Comparison of ENCODE assay signal across 8 mouse cellular contexts in the genomic region with DNA sequence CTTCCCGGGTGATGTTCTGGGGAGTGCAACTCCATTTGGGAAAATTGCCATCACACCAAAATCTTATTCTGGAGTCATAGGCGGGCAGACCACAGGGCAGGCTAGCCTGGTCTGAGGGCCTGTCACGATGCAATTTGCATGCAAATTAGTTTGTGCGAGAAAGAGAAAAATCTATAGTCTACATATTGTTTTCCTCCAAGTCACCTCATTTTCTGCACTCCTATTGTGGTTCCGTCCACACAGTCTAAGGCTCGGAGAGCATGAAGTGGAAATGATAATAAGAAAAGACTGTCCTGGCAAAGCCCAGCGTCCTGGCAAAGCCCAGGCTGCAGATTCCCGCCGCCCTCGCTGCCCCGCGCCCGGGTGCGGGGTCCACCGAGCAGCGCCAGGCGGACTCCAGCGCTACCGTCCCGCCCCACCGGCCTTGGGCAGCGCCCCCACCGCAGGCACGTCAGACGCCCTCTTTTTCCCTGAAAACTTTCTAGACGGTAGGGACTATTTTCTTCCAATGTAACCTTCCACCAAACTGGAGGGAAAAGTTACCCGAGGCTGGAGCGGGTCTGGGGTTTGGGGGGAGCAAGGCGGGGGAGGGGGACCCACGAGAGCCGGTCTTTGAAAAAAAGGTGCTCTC. TPM values are rescaled to one million over a fixed set of nuclear protein-coding genes. Genes with fewer than 3 reads are reported as not detected.
DNase-seq lines count a peak whose midpoint lies in the region; ATAC-seq lines count a peak whose summit lies in the region.

No protein-coding gene starts in this region.

- no peaks in the 10 kb centered on the region for H3K27me3 ChIP-seq in forebrain, embryonic 16.5 days (replicated peaks; ENCODE audit: control insufficient read depth, insufficient read depth, low read length)
- no peaks in the 10 kb centered on the region for H3K27me3 ChIP-seq in hindbrain, embryonic 11.5 days (ENCODE audit: control insufficient read depth, insufficient read depth, low read length)
- no peaks in the 10 kb centered on the region for H3K27me3 ChIP-seq in limb, embryonic 11.5 days (ENCODE audit: control insufficient read depth, insufficient read depth, low read length)
- H3K27me3 ChIP-seq in splenic B cell, adult 2 months (ENCODE audit: control insufficient read depth, insufficient read depth, low read length, poor library complexity, severe bottlenecking), result peaks cover 2% of the 10 kb centered on the region; the same call in 1 of the 2 replicates

- H3K4me2 ChIP-seq in forebrain, embryonic 16.5 days (ENCODE audit: low read length), result peak overlapping the region; percentile 65
- H3K4me2 ChIP-seq in hindbrain, embryonic 11.5 days (replicated peaks; ENCODE audit: low read depth, low read length), result peak overlapping the region; percentile 71
- peak overlapping the region; percentile 60 for H3K4me2 ChIP-seq in limb, embryonic 11.5 days (ENCODE audit: low read depth, severe bottlenecking)

- no peaks in the 10 kb centered on the region for H3K36me3 ChIP-seq in forebrain, embryonic 16.5 days (ENCODE audit: control insufficient read depth, insufficient read depth)
- no peaks in the 10 kb centered on the region for H3K36me3 ChIP-seq in hindbrain, embryonic 11.5 days (ENCODE audit: control insufficient read depth, insufficient read depth, low read length)
- no peaks in the 10 kb centered on the region for H3K36me3 ChIP-seq in limb, embryonic 11.5 days (ENCODE audit: control insufficient read depth, insufficient read depth, low read length)
- H3K36me3 ChIP-seq in splenic B cell, adult 2 months (ENCODE audit: control insufficient read depth, insufficient read depth, low read length, poor library complexity, severe bottlenecking), result no peaks in the 10 kb centered on the region

- WGBS in forebrain, embryonic 16.5 days, result 1% methylated on average over 31 of the region's 31 CpGs
- WGBS in hindbrain, embryonic 11.5 days, result 3% methylated on average over 31 of the region's 31 CpGs
- 2% methylated on average over 31 of the region's 31 CpGs for WGBS in limb, embryonic 11.5 days

- H3K4me3 ChIP-seq in forebrain, embryonic 16.5 days (replicated peaks; ENCODE audit: low read length), result peak overlapping the region; percentile 63
- H3K4me3 ChIP-seq in hindbrain, embryonic 11.5 days (ENCODE audit: low read depth, low read length), result peak overlapping the region; percentile 68
- H3K4me3 ChIP-seq in limb, embryonic 11.5 days (ENCODE audit: low read depth, low read length), result peak overlapping the region; percentile 56

- H3K4me1 ChIP-seq in forebrain, embryonic 16.5 days (replicated peaks; ENCODE audit: control insufficient read depth, insufficient read depth, low read length), result peaks cover 4% of the 10 kb centered on the region; the same call in 1 of the 2 replicates
- no peaks in the 10 kb centered on the region for H3K4me1 ChIP-seq in hindbrain, embryonic 11.5 days (replicated peaks; ENCODE audit: control insufficient read depth, insufficient read depth, low read length)
- H3K4me1 ChIP-seq in limb, embryonic 11.5 days (ENCODE audit: control insufficient read depth, insufficient read depth, low read length), result no peaks in the 10 kb centered on the region

- peak; percentile 39 for DNase-seq in cerebellum, adult 11 months
- peak; percentile 39 for DNase-seq in cerebellum, adult 11-12 months
- peak; percentile 84 for DNase-seq in hindbrain, embryonic 11.5 days (ENCODE audit: low spot score)
- DNase-seq in limb, embryonic 11.5 days (ENCODE audit: low spot score), result peak; percentile 74
- DNase-seq in mesoderm, embryonic 11.5 days (ENCODE audit: low read depth, low spot score), result peak; percentile 84
- peak; percentile 9 for DNase-seq in splenic B cell, adult 2 months (ENCODE audit: low read depth, low spot score)

- H3K9ac ChIP-seq in forebrain, embryonic 16.5 days (replicated peaks; ENCODE audit: low read depth, low read length), result peak overlapping the region; percentile 77
- peak overlapping the region; percentile 95 for H3K9ac ChIP-seq in hindbrain, embryonic 11.5 days (ENCODE audit: low read depth, low read length)
- H3K9ac ChIP-seq in limb, embryonic 11.5 days (ENCODE audit: low read length), result peak overlapping the region; percentile 87

- H3K9me3 ChIP-seq in forebrain, embryonic 16.5 days (ENCODE audit: control insufficient read depth, low read length), result no peaks in the 10 kb centered on the region
- no peaks in the 10 kb centered on the region for H3K9me3 ChIP-seq in hindbrain, embryonic 11.5 days (ENCODE audit: control insufficient read depth, low read length)
- H3K9me3 ChIP-seq in limb, embryonic 11.5 days (ENCODE audit: control insufficient read depth, low read length), result no peaks in the 10 kb centered on the region

- ATAC-seq in cerebellum, adult (ENCODE audit: insufficient number of reproducible peaks, low FRiP score, low TSS enrichment), result no peak
- peak; percentile 77 for ATAC-seq in forebrain, embryonic 16.5 days
- peak; percentile 79 for ATAC-seq in hindbrain, embryonic 11.5 days (ENCODE audit: low FRiP score)
- ATAC-seq in limb, embryonic 11.5 days (ENCODE audit: insufficient number of reproducible peaks, low FRiP score, low TSS enrichment, low read depth), result peak; percentile 70; the same call in 1 of the 2 replicates

- H3K27ac ChIP-seq in forebrain, embryonic 16.5 days (ENCODE audit: low read length), result peak overlapping the region; percentile 88
- peak overlapping the region; percentile 86 for H3K27ac ChIP-seq in hindbrain, embryonic 11.5 days (ENCODE audit: low read depth, low read length)
- peak overlapping the region; percentile 38 for H3K27ac ChIP-seq in limb, embryonic 11.5 days (replicated peaks; ENCODE audit: low read depth, low read length)

RNA-seq across cellular contexts. Expression of a gene that starts 16.2 kb away (rescaled TPM):
- polyA plus RNA-seq in forebrain, embryonic 16.5 days (2015; fragmentation: Nextera tagmentation; extraction: Ambion mirVana), result 24.4 and 27.9 TPM in 2 replicates
- 23.8 and 24.3 TPM in 2 replicates for polyA plus RNA-seq in hindbrain, embryonic 11.5 days (2014; fragmentation: Nextera tagmentation; extraction: Ambion mirVana)
- polyA plus RNA-seq in limb, embryonic 11.5 days (2014; fragmentation: Nextera tagmentation; extraction: Ambion mirVana), result 25.6 and 26.3 TPM in 2 replicates

RNA-seq across cellular contexts. Expression of a gene that starts 34.8 kb away (rescaled TPM):
- 4.9 and 9.0 TPM in 2 replicates for polyA plus RNA-seq in forebrain, embryonic 16.5 days (2015; fragmentation: Nextera tagmentation; extraction: Ambion mirVana)
- polyA plus RNA-seq in hindbrain, embryonic 11.5 days (2014; fragmentation: Nextera tagmentation; extraction: Ambion mirVana), result 2.7 and 3.5 TPM in 2 replicates
- polyA plus RNA-seq in limb, embryonic 11.5 days (2014; fragmentation: Nextera tagmentation; extraction: Ambion mirVana), result 3.7 and 4.8 TPM in 2 replicates

Comparison
In these comparisons a context has a peak if more than half of its experiments do, and no peak if none do; other contexts are left out.
1. DNase-seq: peak in every context shown above with its lines; median percentile 84 in hindbrain, embryonic 11.5 days; 84 in mesoderm, embryonic 11.5 days; 74 in limb, embryonic 11.5 days; 39 in cerebellum, adult 11 months; 39 in cerebellum, adult 11-12 months; 9 in splenic B cell, adult 2 months.
2. H3K27ac ChIP-seq: peak in every context shown above with its lines; median percentile 88 in forebrain, embryonic 16.5 days; 86 in hindbrain, embryonic 11.5 days; 38 in limb, embryonic 11.5 days.